Mouse (Mus musculus) midbrain, postnatal 0 days (tissue): ENCODE measurements at regions not wholly inside any gene's neighbourhood (a gene's known extent, or its start where the extent isn't known, plus 50 kb on each side); places are given as distances from the start of the nearest gene placed in this dataset.

Experiments
- ATAC-seq: fragments of 200-750 bp; cut with Nextera tagmentation; 2 replicates; pipeline ENCODE4 v1.8.0; 2017; ENCODE audit warnings: moderate number of reproducible peaks, mild to moderate bottlenecking, moderate TSS enrichment, moderate library complexity; ENCODE audit not compliant: low FRiP score
- DNase-seq: peaks from one replicate; pipeline ENCODE4 v3.0.0-alpha.2; 2015; ENCODE audit warnings: low spot score
- H3K27ac ChIP-seq: fragments of 300-500 bp; sonication (generic); 2 replicates; pipeline ENCODE4 v1.5.1; 2014; ENCODE audit warnings: low read depth, mild to moderate bottlenecking, low read length, mixed read lengths
- H3K27me3 ChIP-seq: fragments of 300-500 bp; sonication (generic); 2 replicates; pipeline ENCODE4 v1.6.1; 2014; ENCODE audit warnings: low read length, control low read depth, mixed read lengths; ENCODE audit not compliant: insufficient read depth
- H3K36me3 ChIP-seq: fragments of 300-500 bp; sonication (generic); 2 replicates; pipeline ENCODE4 v1.6.1; 2014; ENCODE audit warnings: low read length, control low read depth, mixed read lengths; ENCODE audit not compliant: insufficient read depth
- H3K4me1 ChIP-seq: fragments of 300-500 bp; sonication (generic); 2 replicates; pipeline ENCODE4 v1.6.1; 2014; ENCODE audit warnings: mild to moderate bottlenecking, control low read depth, antibody characterized with exemption, low read length, mixed read lengths; ENCODE audit not compliant: insufficient read depth
- H3K4me2 ChIP-seq: fragments of 300-500 bp; sonication (generic); 2 replicates; pipeline ENCODE4 v1.6.1; 2014; ENCODE audit warnings: low read depth, mild to moderate bottlenecking, low read length, mixed read lengths; ENCODE audit not compliant: poor library complexity, severe bottlenecking
- H3K4me3 ChIP-seq: fragments of 300-500 bp; sonication (generic); 2 replicates; pipeline ENCODE4 v1.5.1; 2014; ENCODE audit warnings: low read depth, mild to moderate bottlenecking, low read length, moderate library complexity
- H3K9ac ChIP-seq: fragments of 300-500 bp; sonication (generic); replicated peaks from 2 replicates; pipeline ENCODE4 v1.6.1; 2014; ENCODE audit warnings: mild to moderate bottlenecking, low read length, moderate library complexity, mixed read lengths; ENCODE audit not compliant: poor library complexity, severe bottlenecking
- H3K9me3 ChIP-seq: fragments of 300-500 bp; sonication (generic); 2 replicates; pipeline ENCODE4 v1.6.1; 2016; ENCODE audit warnings: low read length, control low read depth
- CTCF ChIP-seq: IDR thresholded peaks from 2 replicates; pipeline ENCODE4 v1.5.1; 2016; ENCODE audit warnings: antibody characterized with exemption, mild to moderate bottlenecking
- WGBS: fragments of 180-500 bp; shearing (Covaris S2); extraction: QIAGEN DNeasy Blood & Tissue Kit; methylation state at CpG from one replicate; pipeline ENCODE4 v1.1.7; 2014; 5-methylcytosine and 5-hydroxymethylcytosine counted together

DNA sequence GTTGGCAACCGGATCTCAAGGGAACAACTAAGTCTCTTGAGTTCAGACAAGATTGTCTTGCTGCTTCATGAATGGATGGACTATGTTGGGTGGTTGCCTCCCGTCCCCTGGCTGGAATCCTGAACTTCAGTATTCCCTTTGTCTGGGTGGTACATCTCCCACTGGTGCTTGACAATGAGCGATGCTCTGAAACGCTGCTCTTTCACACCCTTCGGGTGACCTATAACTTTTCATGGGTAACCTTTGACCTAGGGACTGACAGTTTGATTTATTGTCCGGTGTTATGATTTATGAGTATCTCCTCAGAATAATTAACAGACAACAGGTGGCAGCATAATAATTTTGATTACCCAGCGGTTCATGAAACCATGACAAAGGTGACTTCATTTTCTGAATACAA lies 478.3 kb downstream of the Nr2f2 start:
- DNase-seq (no peak), ATAC-seq (no peak)
- Histone ChIP-seq H3K4me2 (no peak overlapping the region), H3K9ac (no peak overlapping the region), H3K9me3 (no peaks in the 10 kb centered on the region), H3K4me3 (no peak overlapping the region), H3K4me1 (no peaks in the 10 kb centered on the region; the same call in 1 of the 2 replicates), H3K36me3 (no peaks in the 10 kb centered on the region), H3K27me3 (no peaks in the 10 kb centered on the region), H3K27ac (no peak overlapping the region)
- no peak for TF ChIP-seq CTCF
- WGBS: 73% methylated on average over 7 of the region's 7 CpGs

DNA sequence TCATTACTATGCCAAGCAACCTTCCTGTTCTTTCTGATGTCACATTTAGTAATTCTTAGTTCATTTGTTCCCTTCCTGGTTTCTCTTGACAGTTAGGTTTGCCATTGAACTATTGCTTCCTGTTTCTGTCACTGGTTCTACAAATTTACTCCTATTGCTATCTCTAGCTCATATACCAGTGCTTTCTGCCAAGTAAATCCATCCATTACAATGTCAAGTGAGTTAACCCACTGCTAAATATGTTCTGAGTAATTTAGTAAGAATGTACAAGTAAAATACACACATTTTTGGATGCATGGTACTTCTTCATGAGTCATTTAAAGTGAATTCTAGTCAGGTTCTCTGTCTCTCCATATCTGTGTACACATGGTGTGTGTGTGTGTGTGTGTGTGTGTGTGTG lies 489.5 kb downstream of the Nr2f2 start:
- no peak overlapping the region for H3K27ac ChIP-seq
- H3K27me3 ChIP-seq: no peaks in the 10 kb centered on the region
- ATAC-seq (no peak), DNase-seq (no peak)
- H3K4me1 ChIP-seq: no peaks in the 10 kb centered on the region
- H3K4me2 ChIP-seq: no peak overlapping the region
- H3K36me3 ChIP-seq: no peaks in the 10 kb centered on the region
- no peaks in the 10 kb centered on the region for H3K9me3 ChIP-seq
- no peak overlapping the region for H3K9ac ChIP-seq
- no peak for TF ChIP-seq CTCF
- no peak overlapping the region for H3K4me3 ChIP-seq

DNA sequence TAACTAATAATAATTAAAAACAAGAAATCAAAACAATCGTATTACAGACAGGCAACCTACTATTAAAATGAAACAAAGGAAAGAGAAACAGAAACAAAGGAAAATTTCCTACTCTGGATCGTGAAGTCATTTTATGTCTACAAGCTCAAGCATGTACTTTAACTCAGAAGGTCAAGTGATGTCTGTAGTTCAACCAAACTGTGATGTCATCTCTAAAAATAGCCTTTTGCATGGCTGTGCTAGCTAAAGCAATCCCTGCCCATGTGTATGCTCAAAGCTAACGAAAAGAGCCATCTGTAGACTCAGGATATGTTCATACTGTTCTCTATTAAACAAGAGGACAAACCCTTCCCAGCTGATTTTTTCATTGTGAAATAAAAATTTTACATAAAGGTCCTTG lies 500.7 kb downstream of the Nr2f2 start:
- 89% methylated on average over 3 of the region's 3 CpGs for WGBS
- Histone ChIP-seq H3K4me2 (no peak overlapping the region), H3K9me3 (no peaks in the 10 kb centered on the region), H3K9ac (no peak overlapping the region), H3K27me3 (no peaks in the 10 kb centered on the region), H3K4me3 (no peak overlapping the region), H3K27ac (no peak overlapping the region), H3K4me1 (no peaks in the 10 kb centered on the region), H3K36me3 (no peaks in the 10 kb centered on the region)
- no peak for TF ChIP-seq CTCF
- ATAC-seq (no peak), DNase-seq (no peak)

DNA sequence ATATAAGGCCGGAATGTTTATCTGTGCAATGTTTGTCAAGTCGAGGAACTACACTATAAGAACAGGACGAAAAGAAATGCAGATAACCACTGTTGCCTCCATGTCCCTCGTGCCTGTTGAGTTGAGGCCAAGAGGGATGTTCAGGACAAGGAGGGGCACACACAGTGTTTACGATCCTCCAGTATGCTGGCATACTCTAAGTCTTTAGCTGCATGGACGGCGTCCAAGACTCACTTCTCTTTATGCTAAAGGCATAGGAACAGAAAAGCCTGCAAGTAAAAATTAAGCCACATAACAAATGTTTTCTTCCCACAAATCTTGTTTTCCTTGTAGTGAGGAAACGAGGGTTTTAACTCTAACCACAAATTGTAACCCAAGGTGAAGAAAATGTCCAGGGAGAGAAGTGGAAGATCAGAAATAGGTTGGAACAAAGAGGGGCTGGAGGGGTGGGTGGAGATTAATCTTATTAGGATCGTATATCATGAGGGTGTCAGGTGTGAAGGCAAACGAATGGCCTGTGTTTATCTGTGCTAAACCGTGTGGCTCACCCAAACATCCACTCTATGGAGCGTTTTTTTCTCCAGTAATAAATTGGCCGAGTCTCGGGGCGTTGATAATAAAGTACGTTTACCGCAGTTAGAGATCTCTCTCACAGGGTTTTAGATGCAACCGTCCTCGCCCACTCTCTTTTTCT lies 521.8 kb downstream of the Nr2f2 start:
- Histone ChIP-seq H3K4me3 (no peak overlapping the region), H3K9ac (no peak overlapping the region), H3K27me3 (no peaks in the 10 kb centered on the region), H3K36me3 (no peaks in the 10 kb centered on the region), H3K4me1 (no peaks in the 10 kb centered on the region), H3K27ac (no peak overlapping the region), H3K4me2 (no peak overlapping the region), H3K9me3 (no peaks in the 10 kb centered on the region)
- no peak for ATAC-seq
- no peak for TF ChIP-seq CTCF
- 80% methylated on average over 19 of the region's 19 CpGs for WGBS
- DNase-seq: no peak

DNA sequence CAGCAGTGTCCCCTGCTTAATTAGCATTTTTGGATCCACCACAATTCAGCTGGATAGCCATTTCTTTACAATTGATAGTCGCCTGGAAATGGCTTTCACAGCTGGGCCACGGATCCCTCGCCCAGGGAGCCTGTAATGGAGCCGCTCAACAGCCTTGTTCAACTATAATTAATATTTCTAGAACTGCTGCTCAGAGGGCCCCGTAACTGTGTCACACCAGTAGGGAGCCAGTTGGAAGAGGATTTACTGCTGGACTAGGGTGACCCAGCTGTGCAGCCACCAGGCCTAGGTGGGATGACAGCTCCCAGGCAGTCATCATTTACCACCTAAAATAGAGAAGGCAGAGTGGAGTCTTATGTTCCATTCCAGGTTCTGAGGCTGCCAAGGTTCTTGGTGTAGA lies 529.2 kb downstream of the Nr2f2 start:
- WGBS: 70% methylated on average over 5 of the region's 5 CpGs
- Histone ChIP-seq H3K9me3 (no peaks in the 10 kb centered on the region), H3K4me3 (no peak overlapping the region), H3K27ac (no peak overlapping the region), H3K9ac (no peak overlapping the region), H3K36me3 (no peaks in the 10 kb centered on the region), H3K4me1 (no peaks in the 10 kb centered on the region), H3K27me3 (no peaks in the 10 kb centered on the region), H3K4me2 (no peak overlapping the region)
- TF ChIP-seq CTCF: no peak
- ATAC-seq (no peak), DNase-seq (no peak)

DNA sequence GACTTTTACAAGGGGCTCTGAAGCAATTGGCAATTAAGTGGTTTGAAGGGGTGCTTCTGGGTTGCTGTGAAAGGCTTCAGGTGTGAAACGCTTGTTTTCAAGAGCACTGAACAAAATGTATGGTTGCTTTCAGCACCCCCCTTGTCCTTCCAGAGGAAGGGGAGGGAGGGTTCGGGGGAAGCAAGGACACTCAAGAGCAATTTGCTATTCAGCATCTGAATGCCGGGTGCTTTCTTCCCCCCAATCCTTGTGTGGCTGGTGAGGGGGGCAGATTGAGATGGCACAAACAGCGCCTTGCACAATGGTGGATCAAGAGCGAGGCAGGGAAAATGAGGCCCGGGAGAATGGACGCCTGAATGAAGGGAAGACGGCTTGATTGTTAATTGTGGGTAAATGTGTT lies 539.3 kb downstream of the Nr2f2 start:
- ATAC-seq (no peak), DNase-seq (no peak)
- H3K36me3 ChIP-seq: no peaks in the 10 kb centered on the region
- no peaks in the 10 kb centered on the region for H3K4me1 ChIP-seq
- H3K27ac ChIP-seq: no peak overlapping the region
- H3K9ac ChIP-seq: no peak overlapping the region
- H3K4me3 ChIP-seq: no peak overlapping the region
- WGBS: 52% methylated on average over 8 of the region's 8 CpGs
- no peaks in the 10 kb centered on the region for H3K9me3 ChIP-seq
- TF ChIP-seq CTCF: no peak
- H3K27me3 ChIP-seq: no peaks in the 10 kb centered on the region
- no peak overlapping the region for H3K4me2 ChIP-seq
